Mouse (Mus musculus): Measurements from ENCODE around the gene Slc25a21. TPM values are rescaled to one million over a fixed set of nuclear protein-coding genes. Genes with fewer than 3 reads are reported as not detected.
A peak's percentile ranks its signal among the peaks of the same experiment; 100 is the strongest.

Gene Slc25a21
- total RNA-seq, 1 experiment from 2014 or later: 2.1 TPM

- no peak for DNase-seq
Observed at GRCm38 (mm10) chr12:57016324-57016723, 180.9 kb downstream of the Slc25a21 start.

DNA sequence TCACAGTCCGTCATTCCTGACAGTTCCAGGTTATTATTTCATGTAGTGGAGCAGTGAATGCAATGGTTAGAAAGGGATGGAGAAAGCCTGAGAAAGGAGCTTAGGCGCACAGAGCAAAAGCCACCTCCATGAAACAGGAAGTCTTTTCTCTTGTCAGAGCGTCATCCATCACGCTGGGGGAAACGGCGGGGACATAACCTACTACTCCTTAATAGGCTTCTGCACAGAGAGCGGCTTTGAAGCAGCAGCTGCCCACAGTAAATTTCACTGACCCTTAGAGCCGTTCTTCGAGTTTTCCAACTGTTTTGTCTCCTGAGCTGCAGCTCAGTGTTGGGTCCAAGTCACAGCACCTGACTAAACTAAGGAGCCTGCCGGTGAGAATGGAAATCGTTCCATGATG, 188.3 kb downstream of the Slc25a21 start:
- DNase-seq: no peak

GRCm38 (mm10) chr12:56986049-56986448, 211.2 kb downstream of the Slc25a21 start:
- DNase-seq: peak; percentile 43

- no peak for DNase-seq
Observed at GRCm38 (mm10) chr12:56982066-56982626, 215.1 kb downstream of the Slc25a21 start.

DNA sequence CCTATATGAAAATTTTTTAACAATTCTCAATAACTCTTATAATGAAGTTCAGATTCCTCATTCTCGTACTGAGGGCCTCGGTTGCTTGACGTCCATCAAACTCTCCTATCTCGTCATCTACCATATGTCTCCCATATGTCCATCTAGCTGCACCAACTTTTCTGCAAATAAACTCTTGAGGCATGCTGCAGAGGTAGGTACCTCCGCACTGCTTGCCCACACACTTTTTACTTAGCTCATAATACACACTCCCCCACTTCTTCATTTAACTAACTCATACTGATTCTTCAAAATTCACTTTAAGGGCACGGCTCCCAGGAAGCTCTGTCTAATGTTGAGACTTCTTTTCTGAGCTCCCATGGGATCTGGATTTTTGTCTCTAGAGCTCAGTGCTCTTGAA, 222.0 kb downstream of the Slc25a21 start:
- no peak for DNase-seq

DNA sequence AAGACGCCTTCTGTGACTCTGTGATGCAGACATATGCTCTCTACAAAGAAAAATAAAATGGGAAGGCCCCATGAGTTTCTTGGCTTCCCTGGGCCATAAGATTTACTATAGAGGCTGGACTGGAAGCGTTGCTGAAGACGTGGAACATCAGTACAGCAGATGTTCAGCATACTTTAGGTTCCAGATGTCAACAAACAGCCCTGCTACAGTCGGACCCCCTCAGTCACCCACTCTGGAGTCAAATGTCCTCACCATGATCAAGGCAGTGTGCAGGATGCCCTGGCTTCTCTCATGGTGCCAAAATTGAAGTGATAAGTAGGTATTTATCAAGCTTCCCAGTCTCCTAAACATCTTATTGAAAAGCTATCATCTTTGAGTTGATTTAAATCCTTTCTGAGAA, 234.0 kb downstream of the Slc25a21 start:
- DNase-seq: no peak

- DNase-seq: no peak
Observed at GRCm38 (mm10) chr12:56959230-56960051, 237.8 kb downstream of the Slc25a21 start.

GRCm38 (mm10) chr12:56958244-56958643, 239.0 kb downstream of the Slc25a21 start:
- no peak for DNase-seq

DNA sequence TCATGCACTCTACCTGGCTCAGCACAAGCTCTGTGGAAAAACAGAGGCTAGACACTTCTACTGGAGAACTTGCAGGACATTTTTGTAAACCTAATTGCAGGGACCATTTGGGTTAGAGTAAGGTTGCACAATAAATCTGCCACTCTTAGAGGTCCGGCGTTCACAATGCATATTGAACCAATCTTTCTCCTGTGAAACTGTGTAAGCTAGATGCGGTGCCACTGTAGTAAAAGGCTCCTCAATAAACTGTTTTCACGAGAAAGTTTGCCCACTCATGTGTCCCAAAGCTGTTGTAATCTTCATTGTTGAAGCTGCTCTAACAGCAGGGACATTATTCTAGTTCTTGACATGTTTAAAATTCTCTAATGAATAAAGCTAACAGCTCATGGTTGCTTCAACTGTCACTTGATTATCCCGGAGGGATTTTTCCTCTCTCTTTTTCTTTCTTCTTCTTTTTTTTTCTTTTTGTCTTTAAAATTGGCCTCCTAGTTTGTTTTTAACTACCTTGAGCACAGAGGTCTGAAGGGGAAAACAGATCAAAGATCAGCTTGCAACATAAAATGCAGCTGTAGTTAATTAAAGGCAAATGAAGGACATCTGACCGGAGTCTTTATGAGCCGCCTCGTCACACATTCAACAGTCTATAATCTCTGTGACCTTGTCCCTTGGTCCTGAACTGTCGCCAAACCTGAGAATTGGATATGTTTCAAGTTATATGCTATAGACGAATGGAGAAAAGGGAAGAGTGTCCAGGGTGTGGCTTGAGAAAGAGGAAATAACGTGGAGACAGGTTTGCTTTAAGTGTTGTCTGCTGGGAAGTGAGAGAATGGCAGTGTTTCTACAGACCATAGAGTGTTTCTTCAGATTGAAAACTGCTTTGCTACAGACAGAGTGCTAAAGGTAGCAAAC, 245.3 kb downstream of the Slc25a21 start:
- DNase-seq: no peak

GRCm38 (mm10) chr12:56944265-56944664, 253.0 kb downstream of the Slc25a21 start:
- DNase-seq: no peak

DNA sequence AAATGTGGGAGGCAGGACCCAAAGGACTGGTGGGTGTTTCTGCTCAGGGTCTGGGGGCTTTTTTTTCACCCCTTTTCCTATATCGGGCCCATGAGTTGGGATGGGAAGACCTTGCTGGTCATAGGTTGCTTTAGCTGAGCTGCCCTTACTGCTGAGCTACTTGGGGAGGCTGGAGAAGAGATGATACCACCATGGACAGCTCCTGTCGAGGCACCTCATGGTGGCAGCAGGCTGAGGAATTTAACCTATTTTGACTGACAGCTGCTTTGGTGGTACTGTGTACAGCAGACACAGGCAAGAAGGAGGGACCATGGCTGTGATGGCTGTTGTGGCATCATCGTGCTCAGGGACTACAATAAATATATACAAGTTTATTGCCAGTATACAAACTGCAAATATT, 256.4 kb downstream of the Slc25a21 start:
- no peak for DNase-seq

DNA sequence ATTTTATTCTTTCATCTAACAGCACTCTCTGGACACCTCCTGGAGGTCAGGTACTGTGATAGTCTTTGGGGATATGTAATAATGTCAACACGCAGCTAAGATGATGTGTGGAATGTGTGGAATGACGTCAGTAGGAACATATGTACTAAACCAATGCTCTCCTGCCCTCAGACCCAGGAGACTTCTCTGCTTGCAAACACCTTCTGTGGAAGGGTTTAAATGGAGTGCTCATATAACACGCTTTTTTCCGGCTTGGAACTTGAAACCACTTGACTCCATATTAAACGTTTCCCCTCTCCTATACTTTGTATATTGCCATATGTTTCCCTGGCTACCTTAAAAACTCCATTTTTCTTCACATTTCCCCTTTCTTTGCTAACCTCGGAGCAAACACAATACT, 279.1 kb downstream of the Slc25a21 start:
- no peak for DNase-seq

GRCm38 (mm10) chr12:56906476-56906875, 290.8 kb downstream of the Slc25a21 start:
- DNase-seq: no peak

- DNase-seq: no peak
Observed at GRCm38 (mm10) chr12:56905652-56906305, 291.5 kb downstream of the Slc25a21 start.

DNA sequence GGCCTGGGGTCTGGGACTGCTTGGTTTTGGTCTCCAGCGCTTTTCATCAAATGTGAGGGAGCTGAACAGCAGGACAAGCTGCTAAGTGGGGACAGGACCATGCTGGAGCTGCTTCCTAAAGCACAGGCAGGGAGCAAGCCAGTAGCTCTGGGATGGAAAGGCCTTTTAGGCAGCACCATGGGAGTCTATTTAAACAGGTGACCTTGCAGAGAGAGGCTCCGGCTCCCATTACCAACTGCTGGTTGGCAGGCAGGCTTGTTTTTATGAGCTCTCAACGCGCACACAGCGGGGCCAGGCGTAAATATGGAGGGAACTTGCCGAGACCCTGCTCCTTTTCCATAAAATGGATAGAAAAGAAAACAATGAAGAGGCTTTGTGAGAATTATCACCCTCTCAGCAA, 292.1 kb downstream of the Slc25a21 start:
- DNase-seq: no peak

GRCm38 (mm10) chr12:56902774-56903456, 294.4 kb downstream of the Slc25a21 start:
- no peak for DNase-seq

- no peak for DNase-seq
Observed at GRCm38 (mm10) chr12:56897976-56898375, 299.3 kb downstream of the Slc25a21 start.

GRCm38 (mm10) chr12:56897221-56897937, 299.9 kb downstream of the Slc25a21 start:
- DNase-seq: no peak

DNA sequence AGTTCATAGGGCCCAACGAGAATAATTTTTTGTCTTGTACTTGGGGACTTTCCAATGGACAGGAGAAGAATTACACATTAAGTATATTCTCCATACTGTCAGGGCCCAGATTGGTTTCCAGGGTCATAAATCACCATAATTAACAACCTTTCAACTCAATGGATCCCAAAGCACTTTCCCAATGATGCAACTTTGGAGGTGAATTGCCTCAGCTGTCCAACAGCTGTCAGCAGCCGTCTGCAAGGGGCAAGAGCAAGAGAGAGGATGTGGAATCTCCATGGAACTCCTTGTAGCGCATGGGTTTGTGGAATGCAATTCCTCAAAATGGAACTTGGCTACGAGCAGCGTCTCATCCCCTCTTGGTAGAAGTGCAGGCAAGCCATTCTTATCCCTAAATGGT, 302.3 kb downstream of the Slc25a21 start:
- DNase-seq: no peak

DNA sequence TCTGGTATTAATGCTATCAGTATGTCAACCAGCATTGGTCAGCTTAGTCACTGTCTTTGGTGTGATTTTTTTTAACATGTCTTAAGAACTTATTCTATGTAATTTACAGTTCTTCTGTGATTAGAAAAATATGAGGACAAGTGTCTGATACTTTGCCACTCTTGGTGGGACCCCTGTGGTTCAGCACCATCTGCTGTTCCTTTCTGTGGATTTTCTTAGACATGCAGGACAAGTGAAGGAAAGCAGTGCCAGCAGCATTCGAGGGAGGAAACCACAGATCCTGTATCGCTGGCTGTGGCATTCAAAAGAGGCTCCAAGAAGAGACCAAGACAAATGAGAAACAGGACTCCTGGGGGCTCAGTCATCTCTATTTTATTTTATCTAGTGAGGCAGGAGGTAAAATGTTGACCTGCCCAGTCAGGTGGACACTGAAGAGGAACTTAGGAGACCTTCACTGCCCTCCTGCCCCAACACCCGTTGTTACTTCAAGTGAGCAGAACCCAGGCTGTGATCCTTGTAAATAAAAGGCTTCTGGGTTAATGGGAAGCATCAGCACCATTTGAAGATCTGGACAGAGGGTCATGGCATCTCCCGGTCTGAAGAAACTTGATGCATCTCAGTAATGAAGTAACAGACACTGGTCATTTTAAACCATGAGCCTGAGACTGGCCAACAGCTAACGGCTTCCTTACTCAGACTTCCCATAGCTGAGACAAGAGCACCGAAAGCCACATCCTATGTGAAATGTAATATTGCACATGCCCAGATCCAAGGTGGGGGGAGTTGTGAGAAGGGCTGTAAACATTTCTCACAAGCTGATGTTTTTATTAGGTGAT, 306.2 kb downstream of the Slc25a21 start:
- DNase-seq: no peak
